Comparison of ENCODE assay signal across 28 mouse cellular contexts in the genomic region with DNA sequence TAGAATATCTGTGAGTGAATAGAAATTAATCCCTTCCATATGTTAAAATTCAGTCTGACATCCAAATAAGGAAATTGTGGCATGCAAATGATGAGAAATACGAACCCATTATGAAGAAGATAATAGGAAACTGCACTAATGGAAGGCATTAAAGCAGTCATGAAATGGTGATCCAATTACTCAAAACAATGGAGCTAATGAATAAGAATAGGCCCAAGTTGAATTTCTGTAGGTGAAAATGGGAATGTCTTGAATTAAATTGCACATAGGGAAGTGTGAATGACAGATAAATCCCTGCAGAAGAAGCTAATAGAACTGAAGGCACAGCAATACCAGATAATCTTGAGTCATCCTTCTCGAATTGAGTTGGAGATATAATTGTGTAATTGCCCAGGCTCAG.
"Had no signal": no experiment of that assay in that cellular context is flagged by ENCODE, and none has a peak within 500 bp of the region (broad histone marks: within the 10 kb centered on the region; RNA-seq: fewer than 3 reads in every experiment).

No protein-coding gene starts in this region.

- H3K9me3 ChIP-seq: heart, embryonic 10.5 days; heart, embryonic 12.5 days; hindbrain, embryonic 10.5 days; hindbrain, embryonic 12.5 days; intestine, embryonic 15.5 days; limb, embryonic 10.5 days; limb, embryonic 12.5 days; liver, embryonic 13.5 days; liver, embryonic 15.5 days had no signal

- H3K4me2 ChIP-seq: heart, embryonic 12.5 days; hindbrain, embryonic 12.5 days; hindbrain, embryonic 14.5 days; intestine, embryonic 15.5 days; limb, embryonic 12.5 days; liver, embryonic 11.5 days; liver, embryonic 13.5 days; liver, embryonic 15.5 days had no signal

- DNase-seq: gastrocnemius, postnatal 14 days; gastrocnemius, postnatal 36 days; heart, adult 11 months; heart, postnatal 10 days; heart, postnatal 4 days; kidney, adult 18-20 months; kidney, adult 8-10 months; kidney, postnatal 10 days; kidney, postnatal 25 days; kidney, postnatal 4 days; liver; liver, embryonic 13.5 days; liver, postnatal 0 days had no signal

- H3K27me3 ChIP-seq: heart, embryonic 12.5 days; hindbrain, embryonic 12.5 days; intestine, embryonic 15.5 days; limb, embryonic 12.5 days; liver, embryonic 13.5 days; liver, embryonic 15.5 days had no signal

- H3K4me1 ChIP-seq: heart, embryonic 10.5 days; heart, embryonic 12.5 days; hindbrain, embryonic 10.5 days; hindbrain, embryonic 12.5 days; intestine, embryonic 15.5 days; limb, embryonic 10.5 days; limb, embryonic 12.5 days; liver, embryonic 13.5 days; liver, embryonic 15.5 days had no signal

- H3K9ac ChIP-seq: heart, embryonic 12.5 days; hindbrain, embryonic 12.5 days; hindbrain, embryonic 14.5 days; intestine, embryonic 15.5 days; limb, embryonic 12.5 days; liver, embryonic 13.5 days; liver, embryonic 15.5 days; liver, postnatal 0 days had no signal

- H3K36me3 ChIP-seq: heart, embryonic 10.5 days; heart, embryonic 12.5 days; hindbrain, embryonic 10.5 days; hindbrain, embryonic 12.5 days; intestine, embryonic 15.5 days; limb, embryonic 10.5 days; limb, embryonic 12.5 days; liver, embryonic 13.5 days; liver, embryonic 15.5 days had no signal

- H3K27ac ChIP-seq: heart, embryonic 10.5 days; hindbrain, embryonic 10.5 days; hindbrain, embryonic 12.5 days; hindbrain, embryonic 14.5 days; intestine, embryonic 15.5 days; layer of hippocampus, adult 2 months; left cerebral cortex, adult 2 months; limb, embryonic 10.5 days; limb, embryonic 12.5 days; liver, embryonic 13.5 days; liver, embryonic 15.5 days had no signal

- H3K4me3 ChIP-seq: heart, embryonic 10.5 days; heart, embryonic 12.5 days; hindbrain, embryonic 10.5 days; hindbrain, embryonic 12.5 days; intestine, embryonic 15.5 days; layer of hippocampus, adult 2 months; left cerebral cortex, adult 2 months; limb, embryonic 10.5 days; limb, embryonic 12.5 days; liver, embryonic 13.5 days; liver, embryonic 15.5 days had no signal

- ATAC-seq: hindbrain, embryonic 16.5 days; inflammation-experienced regulatory T-cells, adult 6 months; intestine, embryonic 15.5 days; intestine, postnatal 0 days; liver, postnatal 0 days had no signal
